Mouse (Mus musculus) CH12.LX (cell line): Measurements from ENCODE around the gene Taf1. TPM values are rescaled to one million over a fixed set of nuclear protein-coding genes. Genes with fewer than 3 reads are reported as not detected.

Experiments
- DNase-seq: peaks from one replicate; pipeline ENCODE4 v3.0.0-alpha.2; 2013; ENCODE audit errors: extremely low read depth
- H3K27ac ChIP-seq: 2 replicates; pipeline ENCODE4 v1.5.1; 2012; ENCODE audit warnings: low read depth, mild to moderate bottlenecking, control low read depth, moderate library complexity; ENCODE audit not compliant: insufficient read depth
- H3K27me3 ChIP-seq: replicated peaks from 2 replicates; pipeline ENCODE3; 2012; ENCODE audit warnings: inconsistent platforms
- H3K36me3 ChIP-seq, 2 experiments: replicated peaks in 1 of 2; 2 replicates each; pipeline versions ENCODE3 to v1.6.1; 2012; ENCODE audit warnings: inconsistent platforms in 1 of 2, low read length in 1 of 2, mild to moderate bottlenecking in 1 of 2, mixed read lengths in 1 of 2, moderate library complexity in 1 of 2; ENCODE audit not compliant: control insufficient read depth in 1 of 2, insufficient read depth in 1 of 2
- H3K4me1 ChIP-seq, 2 experiments: 2 replicates each; pipeline ENCODE4 v1.6.1; 2012; ENCODE audit warnings: inconsistent platforms in 1 of 2, moderate library complexity in 1 of 2; ENCODE audit not compliant: insufficient read depth in 2 of 2, control insufficient read depth in 1 of 2
- H3K4me2 ChIP-seq: 2 replicates; pipeline ENCODE4 v1.6.1; 2012; ENCODE audit warnings: low read depth, mild to moderate bottlenecking, control low read depth; ENCODE audit not compliant: poor library complexity, insufficient read depth, severe bottlenecking
- H3K4me3 ChIP-seq, 3 experiments: fragments of 150-350 bp in 1 of 3; sonication (generic) in 1 of 3; replicated peaks in 1 of 3; 2 replicates each; pipeline versions ENCODE3 to v1.5.1; 2011 to 2012; ENCODE audit warnings: low read depth in 2 of 3, low read length in 2 of 3, mild to moderate bottlenecking in 2 of 3, moderate library complexity in 2 of 3, control low read depth in 1 of 3, improper control_type of control experiment in 1 of 3, inconsistent platforms in 1 of 3, mixed read lengths in 1 of 3; ENCODE audit not compliant: poor library complexity in 1 of 3
- H3K79me2 ChIP-seq: replicated peaks from 2 replicates; pipeline ENCODE4 v1.6.1; 2012; ENCODE audit warnings: mild to moderate bottlenecking, moderate library complexity; ENCODE audit not compliant: control insufficient read depth, poor library complexity, insufficient read depth, severe bottlenecking; ENCODE audit errors: extremely low read depth
- H3K9ac ChIP-seq: 2 replicates; pipeline ENCODE4 v1.6.1; 2012; ENCODE audit warnings: low read depth, mild to moderate bottlenecking, control low read depth, moderate library complexity; ENCODE audit not compliant: insufficient read depth
- H3K9me3 ChIP-seq: replicated peaks from 2 replicates; pipeline ENCODE3; 2012; ENCODE audit warnings: low read length, inconsistent platforms, mixed read lengths
- BHLHE40 ChIP-seq: IDR thresholded peaks from 2 replicates; pipeline ENCODE4 v1.6.1; 2011; ENCODE audit warnings: mild to moderate bottlenecking, low read depth, low read length, improper control_type of control experiment
- CTCF ChIP-seq, 2 experiments: IDR thresholded peaks in 1 of 2; conservative IDR thresholded peaks in 1 of 2; 2 replicates each; pipeline ENCODE4 v1.5.1; 2011 to 2012; ENCODE audit warnings: low read depth in 2 of 2, low read length in 2 of 2, improper control_type of control experiment in 1 of 2, inconsistent platforms in 1 of 2, mild to moderate bottlenecking in 1 of 2, moderate library complexity in 1 of 2
- ELF1 ChIP-seq: IDR thresholded peaks from 2 replicates; pipeline ENCODE4 v1.6.1; 2014; ENCODE audit warnings: low read depth, mild to moderate bottlenecking, inconsistent platforms, low read length, improper control_type of control experiment
- GABPA ChIP-seq: IDR thresholded peaks from 2 replicates; pipeline ENCODE4 v1.6.1; 2012; ENCODE audit warnings: low read depth, low read length, improper control_type of control experiment, inconsistent platforms; ENCODE audit not compliant: insufficient replicate concordance
- HCFC1 ChIP-seq: IDR thresholded peaks from 2 replicates; pipeline ENCODE4 v1.6.1; 2012; ENCODE audit warnings: low read depth, mild to moderate bottlenecking, inconsistent platforms, low read length, improper control_type of control experiment
- IRF4 ChIP-seq: IDR thresholded peaks from 2 replicates; pipeline ENCODE4 v1.6.1; 2014; ENCODE audit warnings: low read depth, mild to moderate bottlenecking, inconsistent platforms, low read length, improper control_type of control experiment
- JUN ChIP-seq: IDR thresholded peaks from 2 replicates; pipeline ENCODE4 v1.6.1; 2011; ENCODE audit warnings: low read depth, mild to moderate bottlenecking, low read length, improper control_type of control experiment, moderate library complexity; ENCODE audit not compliant: insufficient read depth
- JUND ChIP-seq: conservative IDR thresholded peaks from 2 replicates; pipeline ENCODE4 v1.6.1; 2011; ENCODE audit warnings: low read depth, low read length, improper control_type of control experiment
- KAT2A ChIP-seq: IDR thresholded peaks from 2 replicates; pipeline ENCODE4 v1.6.1; 2012; ENCODE audit warnings: low read length, improper control_type of control experiment, inconsistent platforms; ENCODE audit not compliant: insufficient replicate concordance
- MAZ ChIP-seq: IDR thresholded peaks from 2 replicates; pipeline ENCODE4 v1.6.1; 2012; ENCODE audit warnings: low read depth, mild to moderate bottlenecking, inconsistent platforms, low read length, improper control_type of control experiment, moderate library complexity
- MEF2A ChIP-seq: IDR thresholded peaks from 2 replicates; pipeline ENCODE4 v1.6.1; 2014; ENCODE audit warnings: low read depth, mild to moderate bottlenecking, inconsistent platforms, low read length, improper control_type of control experiment, borderline replicate concordance
- MXI1 ChIP-seq: IDR thresholded peaks from 2 replicates; pipeline ENCODE4 v1.6.1; 2011; ENCODE audit warnings: mild to moderate bottlenecking, low read depth, low read length, improper control_type of control experiment
- PAX5 ChIP-seq: IDR thresholded peaks from 2 replicates; pipeline ENCODE4 v1.6.1; 2012; ENCODE audit warnings: low read length, inconsistent platforms, mixed read lengths
- POLR2A ChIP-seq: IDR thresholded peaks from 2 replicates; pipeline ENCODE4 v1.6.1; 2011; ENCODE audit warnings: low read depth, mild to moderate bottlenecking, improper control_type of control experiment, low read length
- SIN3A ChIP-seq: IDR thresholded peaks from 2 replicates; pipeline ENCODE4 v1.6.1; 2012; ENCODE audit warnings: low read length, improper control_type of control experiment, inconsistent platforms
- TBP ChIP-seq: conservative IDR thresholded peaks from 2 replicates; pipeline ENCODE4 v1.6.1; 2011; ENCODE audit warnings: low read depth, low read length, improper control_type of control experiment
- TCF12 ChIP-seq: IDR thresholded peaks from 2 replicates; pipeline ENCODE4 v1.6.1; 2014; ENCODE audit warnings: low read depth, mild to moderate bottlenecking, inconsistent platforms, low read length, improper control_type of control experiment
- UBTF ChIP-seq: IDR thresholded peaks from 2 replicates; pipeline ENCODE4 v1.6.1; 2012; ENCODE audit warnings: low read depth, mild to moderate bottlenecking, inconsistent platforms, low read length, improper control_type of control experiment, moderate library complexity
- ZKSCAN1 ChIP-seq: IDR thresholded peaks from 2 replicates; pipeline ENCODE4 v1.6.1; 2012; ENCODE audit warnings: low read depth, inconsistent platforms, low read length, improper control_type of control experiment, borderline replicate concordance
- dilution Hi-C: fragments of 300-500 bp; cut with MboI; formaldehyde crosslinking; loops from 2 replicates; pipeline ENCODE4 v1.14.3; 2020; ENCODE audit warnings: low sequenced_read_pairs; ENCODE audit not compliant: extremely low pct_unique_long_range_greater_than_20kb, extremely low pct_ligation_motif_present
- in situ Hi-C: fragments of 300-500 bp; cut with MboI; formaldehyde crosslinking; loops from 3 replicates; pipeline ENCODE4 v1.14.3; 2019; ENCODE audit warnings: low sequenced_read_pairs, low pct_ligation_motif_present, low pct_unique_long_range_greater_than_20kb, mixed read lengths
- polyA plus RNA-seq: library from polyadenylated mRNA; unstranded; fragments of >175 nt; gene quantifications from 2 replicates; pipeline ENCODE4 v1.2.1, GENCODE M21; 2012; ENCODE audit warnings: low read depth; ENCODE audit not compliant: insufficient read length
- total RNA-seq, 2 experiments: library from RNA; depleted of rRNA; stranded (reverse); fragments of 300-350 nt in 1 of 2; fragments of >200 nt in 1 of 2; gene quantifications; 2 replicates each; pipeline ENCODE4 v1.2.3; 2012 to 2014

Gene Taf1
- total and polyA plus RNA-seq, 3 experiments = 33.6 to 49.4 (median 35.7) TPM

- TF ChIP-seq UBTF = no peak
These were observed 90.0 kb downstream of the Taf1 start (continued) for GRCm38 (mm10) chrX:101622539-101622938.

DNA sequence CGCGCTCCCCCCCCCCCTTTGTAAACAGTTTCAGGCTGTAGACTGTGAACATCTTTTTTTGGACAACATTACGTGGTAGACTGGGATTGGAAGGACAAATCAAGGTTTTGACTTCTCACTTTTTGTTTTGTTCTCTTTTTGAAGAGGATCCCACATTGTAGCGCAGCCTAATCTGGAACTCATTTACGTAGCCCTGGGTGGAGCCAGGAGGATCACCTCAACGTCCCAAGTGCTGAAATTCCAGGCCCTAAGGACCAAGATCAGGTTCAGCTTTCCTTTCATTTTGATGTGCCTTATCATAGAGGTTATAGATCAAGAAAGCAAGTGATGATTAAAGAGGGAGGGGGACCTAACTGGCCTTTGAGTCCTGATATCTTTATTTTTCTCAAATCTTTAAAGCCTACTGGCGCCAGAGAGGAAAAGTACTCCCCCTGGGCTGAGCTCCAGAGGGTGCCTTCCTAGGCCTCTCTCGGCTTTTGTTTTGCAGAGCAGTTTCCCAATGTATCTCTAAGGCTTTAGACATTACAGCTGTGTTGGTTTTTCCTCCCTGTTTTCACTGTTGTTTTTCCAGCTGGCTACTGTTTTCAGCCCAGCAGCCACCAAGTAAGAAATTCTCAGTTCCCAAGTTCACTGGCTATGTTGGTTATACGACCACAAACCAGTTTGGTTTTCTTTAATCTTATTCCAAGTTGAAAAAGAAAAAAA, 104.4 kb downstream of the Taf1 start:
- peaks cover 0 to 3% of the 10 kb centered on the region in 2 experiments; a peak in 1 of 4 replicates for H3K4me1 ChIP-seq
- no peaks in the 10 kb centered on the region for H3K36me3 ChIP-seq
- in situ Hi-C loops = no loop called here
- DNase-seq = no peak
- no peak overlapping the region for H3K27ac ChIP-seq
- no peaks in the 10 kb centered on the region for H3K9me3 ChIP-seq
- no peak overlapping the region for H3K4me2 ChIP-seq
- H3K9ac ChIP-seq = no peak overlapping the region
- peaks cover 18% of the 10 kb centered on the region for H3K79me2 ChIP-seq
- no peak overlapping the region for H3K4me3 ChIP-seq
- TF ChIP-seq JUN = no peak
- no peak for TF ChIP-seq KAT2A
- TF ChIP-seq TCF12 = no peak
- TF ChIP-seq SIN3A = no peak
- no peak for TF ChIP-seq BHLHE40
- no peak for TF ChIP-seq IRF4
- no peak for TF ChIP-seq POLR2A
- no peak for TF ChIP-seq MEF2A
- TF ChIP-seq MAZ = no peak
- no peak for TF ChIP-seq CTCF (conservative IDR thresholded peaks at IDR 0.05 in 1 of 2, IDR thresholded peaks at IDR 0.05 in 1 of 2; ENCODE audit: low read depth in 2 of 2, low read length in 2 of 2)
- no peak for TF ChIP-seq PAX5
- TF ChIP-seq GABPA = no peak
- TF ChIP-seq TBP = no peak
- no peak for TF ChIP-seq JUND
- dilution Hi-C loops = no loop called here
- H3K27me3 ChIP-seq = no peaks in the 10 kb centered on the region

DNA sequence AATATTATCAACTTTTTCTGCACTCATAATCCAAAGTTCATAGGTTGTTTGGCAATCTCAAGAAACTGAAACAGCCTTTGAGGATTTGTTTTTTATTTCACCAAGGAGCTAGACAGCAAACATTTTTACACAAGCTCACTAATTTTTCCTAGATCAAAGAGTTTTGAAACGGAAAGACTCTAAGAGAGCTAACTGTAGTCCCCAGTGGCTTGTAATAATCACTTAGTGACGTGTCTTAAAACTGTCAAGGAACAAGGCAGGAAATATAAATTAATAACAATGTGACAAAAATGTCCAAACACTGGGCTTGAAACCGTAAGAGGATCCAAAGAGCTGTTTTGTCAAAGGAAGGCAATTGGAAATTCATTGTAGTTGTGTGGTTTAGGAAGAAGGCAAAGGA, 106.3 kb downstream of the Taf1 start:
- in situ Hi-C loops = no loop called here
- Histone ChIP-seq H3K9ac (peak overlapping the region; percentile 69), H3K27me3 (no peaks in the 10 kb centered on the region), H3K4me2 (peak overlapping the region; percentile 71; the same call in 1 of the 2 replicates), H3K4me3 (peak overlapping the region; percentile 35 to 73 (median 53)), H3K79me2 (peaks cover 30% of the 10 kb centered on the region), H3K4me1 (peaks cover 0 to 5% of the 10 kb centered on the region in 2 experiments; a peak in 1 of 4 replicates), H3K27ac (no peak overlapping the region), H3K36me3 (peaks cover 2 to 6% of the 10 kb centered on the region in 2 experiments), H3K9me3 (no peaks in the 10 kb centered on the region)
- TF ChIP-seq TBP (no peak), ELF1 (no peak), HCFC1 (no peak), SIN3A (0 out of 2 replicates have a peak, but pooled peaks have one; percentile 43), MXI1 (no peak), ZKSCAN1 (no peak)
- no peak for DNase-seq
- dilution Hi-C loops = no loop called here
